Mouse (Mus musculus) frontal cortex, postnatal 14 days (tissue): ENCODE results near the gene Kansl3.

Experiments
- DNase-seq, 2 experiments: peaks; one replicate each; pipeline ENCODE4 v3.0.0; 2022; ENCODE audit warnings: low spot score in 2 of 2

Gene Kansl3

GRCm38 (mm10) chr1:36321829-36322573 lies 47.0 kb downstream of the Kansl3 start:
- no peak for DNase-seq

GRCm38 (mm10) chr1:36321164-36321563 lies 47.8 kb downstream of the Kansl3 start:
- no peak for DNase-seq

GRCm38 (mm10) chr1:36315776-36316100 lies 53.2 kb downstream of the Kansl3 start:
- no peak for DNase-seq

- DNase-seq, result no peak
Observed at GRCm38 (mm10) chr1:36314959-36315775, 53.8 kb downstream of the Kansl3 start.

DNA sequence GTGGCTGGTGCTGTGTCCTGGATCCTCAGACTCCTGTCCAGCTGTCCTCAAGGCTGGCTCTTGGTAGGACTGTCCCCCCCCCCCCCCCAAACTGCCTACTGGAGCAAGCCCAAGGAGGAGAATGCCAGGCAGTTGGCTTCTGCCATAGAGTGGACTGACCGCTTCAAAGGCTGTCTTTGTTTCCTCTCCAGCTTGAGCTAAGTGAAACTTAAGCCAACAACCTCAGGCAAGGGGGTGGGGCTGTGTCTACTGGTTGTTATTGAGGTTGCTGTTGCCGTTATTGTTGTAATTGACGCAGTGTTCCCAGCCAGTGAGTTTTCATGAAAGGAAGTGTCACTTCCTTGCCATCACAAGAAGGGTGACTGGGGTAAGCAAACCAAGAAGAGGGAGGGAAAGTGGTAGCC lies 59.5 kb downstream of the Kansl3 start:
- DNase-seq, result peak; percentile 30 to 58

DNA sequence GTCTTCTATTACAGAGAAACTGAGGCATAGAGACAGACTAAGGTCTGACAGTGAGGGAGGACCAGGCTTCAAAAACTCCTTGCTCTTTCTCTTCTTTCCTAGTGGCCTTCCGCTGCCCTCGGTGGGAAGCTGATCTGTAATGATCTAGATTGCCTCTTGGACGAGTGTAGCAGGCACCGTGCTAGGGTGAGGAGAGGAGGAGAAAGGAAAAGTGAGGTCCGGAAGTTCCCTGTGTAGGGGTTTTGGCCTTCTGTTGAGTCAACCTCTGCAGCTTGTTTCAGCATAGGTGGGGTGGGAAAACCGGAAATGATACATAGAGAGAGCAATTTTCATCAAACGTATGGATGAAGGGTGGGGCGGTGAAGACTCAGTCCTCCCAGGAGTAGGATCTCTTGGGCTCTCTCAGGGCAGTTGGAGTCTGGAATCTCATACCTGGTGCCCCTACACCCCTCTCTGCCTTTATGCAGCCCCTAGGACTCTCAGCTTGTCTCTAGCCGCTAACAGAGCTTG lies 60.0 kb downstream of the Kansl3 start:
- DNase-seq, result no peak

DNA sequence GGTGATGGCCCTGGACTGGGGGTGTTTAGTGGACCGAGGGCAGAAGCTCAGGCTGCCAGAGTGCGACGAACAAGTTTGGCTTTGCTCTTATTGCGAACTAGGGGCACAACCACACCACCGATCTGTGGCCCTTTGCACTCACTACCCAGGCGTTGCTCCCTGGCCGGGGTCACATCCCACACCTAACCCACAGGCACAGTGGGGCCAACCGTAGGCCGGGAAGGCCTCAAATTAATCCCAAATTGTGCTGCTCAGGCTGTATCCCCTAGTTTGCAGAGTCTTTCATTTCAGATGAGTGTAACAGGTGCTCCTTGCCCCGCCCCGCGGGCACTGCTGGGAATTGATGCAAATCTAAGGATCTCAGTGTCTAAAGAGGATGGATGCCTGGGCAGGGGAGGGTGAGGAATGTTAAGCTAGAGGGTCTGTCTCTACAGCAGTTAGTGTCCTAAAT lies 60.5 kb downstream of the Kansl3 start:
- peak in 1 of 2 experiments; percentile 18 for DNase-seq

DNA sequence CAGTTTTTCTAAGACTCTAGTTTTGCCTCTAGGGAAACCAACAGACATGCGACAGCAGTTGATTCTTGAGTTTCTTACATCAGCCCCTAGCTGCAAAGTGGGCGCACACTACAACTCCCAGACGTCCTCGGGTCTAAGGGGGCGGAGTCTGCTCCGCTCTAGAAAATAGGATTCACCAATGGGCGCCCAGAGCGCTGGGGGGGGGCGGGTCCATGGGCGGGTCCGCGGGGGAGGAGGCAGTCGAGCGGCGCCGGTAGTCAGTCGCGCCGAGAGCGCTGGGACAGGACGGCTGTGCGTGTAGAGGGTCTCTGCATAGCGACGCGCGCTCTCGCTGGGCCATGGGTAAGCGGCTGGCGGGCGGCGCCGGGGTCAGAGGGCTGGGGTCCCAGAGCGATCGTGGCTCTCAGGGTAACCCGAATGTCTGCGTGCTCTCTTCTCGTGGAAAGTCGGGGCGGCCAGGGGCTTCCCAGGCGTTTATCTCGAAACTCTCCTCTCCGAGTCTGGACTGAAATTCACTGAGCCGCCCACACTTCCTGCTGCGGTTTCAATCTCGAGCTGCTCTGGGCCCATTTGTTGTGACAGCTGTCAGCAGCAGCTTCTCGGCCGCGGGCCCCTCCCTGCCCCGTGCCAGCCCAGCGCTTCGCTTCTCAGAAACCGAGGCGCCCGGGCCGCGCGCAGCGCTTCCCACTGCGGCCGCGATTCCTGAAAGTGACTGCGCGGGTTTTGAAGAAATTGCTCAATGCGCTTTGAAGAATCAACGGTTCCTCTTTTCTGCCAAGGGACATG lies 61.3 kb downstream of the Kansl3 start, which contains the start of gene Arid5a:
Arid5a (plus strand) TSS at position 239 of the 786 bp plus-strand sequence.
- peak; percentile 78 to 80 for DNase-seq

DNA sequence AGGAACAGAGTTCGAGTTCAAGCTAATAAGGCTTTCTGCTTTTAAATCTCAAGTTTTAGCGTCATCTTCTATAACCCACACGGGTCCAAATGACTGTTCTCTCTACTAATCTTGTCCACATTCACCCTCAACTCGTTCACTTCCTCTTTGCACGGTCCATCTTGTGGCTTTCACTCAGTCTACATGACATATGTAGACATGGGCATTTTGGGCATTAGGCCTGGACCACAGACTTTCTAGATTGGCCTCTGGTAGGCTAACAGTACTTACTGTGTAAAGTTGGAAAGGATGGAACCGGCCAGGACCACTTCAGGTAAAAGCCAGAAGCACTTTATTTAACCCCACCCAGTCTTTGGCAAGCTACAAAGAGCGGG lies 61.9 kb downstream of the Kansl3 start:
- no peak for DNase-seq

DNA sequence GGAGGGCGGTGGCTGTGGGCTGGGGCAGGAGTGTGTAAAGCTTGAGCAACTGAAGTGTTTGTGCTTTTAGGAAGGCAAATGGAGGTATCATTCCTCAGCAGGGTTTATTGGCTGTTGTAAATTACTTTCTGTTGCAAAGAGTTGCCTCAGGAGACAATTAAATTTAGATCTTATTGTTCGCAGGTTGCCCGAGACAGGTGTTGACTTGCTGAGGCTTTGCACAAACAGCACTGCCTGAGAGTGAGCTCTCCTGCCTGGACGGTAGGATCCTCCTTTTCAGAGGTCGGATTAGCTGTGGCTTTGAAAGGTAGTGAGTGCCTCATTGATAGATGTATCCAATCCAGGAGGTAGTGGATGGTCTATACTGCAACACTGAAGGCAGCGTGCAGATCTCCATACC lies 62.9 kb downstream of the Kansl3 start:
- DNase-seq, result no peak

- DNase-seq, result no peak
Observed at GRCm38 (mm10) chr1:36304764-36305163, 64.2 kb downstream of the Kansl3 start.

GRCm38 (mm10) chr1:36303381-36304320 lies 65.3 kb downstream of the Kansl3 start:
- peak; percentile 64 to 75 for DNase-seq

DNA sequence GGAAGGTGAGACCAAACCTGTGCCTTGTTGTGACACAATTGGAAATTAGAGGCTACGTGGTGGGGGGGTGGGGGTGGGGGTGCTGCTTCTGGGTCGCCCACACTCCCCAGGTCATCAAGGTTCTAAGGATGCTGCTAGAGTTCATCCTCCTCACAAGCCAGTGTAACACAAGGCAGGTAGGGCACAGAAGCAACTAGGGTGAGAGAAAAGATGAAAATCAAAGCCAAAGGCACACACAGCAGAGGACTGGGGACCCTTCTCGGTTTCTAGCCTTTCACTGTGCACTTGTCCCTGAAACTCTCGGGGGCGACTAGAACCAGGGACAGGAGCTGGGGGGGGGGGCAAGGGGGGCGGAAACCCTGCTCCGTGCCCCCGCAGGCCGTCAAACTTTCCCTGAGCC lies 66.0 kb downstream of the Kansl3 start:
- no peak for DNase-seq

- no peak for DNase-seq
Observed at GRCm38 (mm10) chr1:36302273-36302672, 66.7 kb downstream of the Kansl3 start.

GRCm38 (mm10) chr1:36300486-36300885 lies 68.5 kb downstream of the Kansl3 start:
- no peak for DNase-seq

DNA sequence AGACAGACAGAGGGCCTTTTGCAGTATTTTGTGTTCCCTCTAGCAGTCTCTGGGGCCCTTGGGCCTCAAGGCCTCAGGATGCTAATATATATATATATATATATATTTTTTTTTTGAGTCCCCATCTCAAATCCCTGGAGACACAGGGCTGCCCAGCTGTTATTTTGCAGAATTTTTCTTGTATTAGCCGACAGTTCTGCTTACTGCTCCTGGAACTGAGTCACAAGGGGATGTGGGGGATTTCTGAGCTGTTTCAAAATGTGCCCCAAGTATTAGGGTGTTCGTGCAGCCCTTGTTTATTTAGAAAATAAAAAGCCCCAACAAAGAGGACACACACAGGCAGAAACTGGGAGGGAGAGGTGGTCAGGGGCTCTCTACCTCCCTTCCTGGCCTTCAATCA lies 69.3 kb downstream of the Kansl3 start:
- DNase-seq, result no peak

- DNase-seq, result no peak
Observed at GRCm38 (mm10) chr1:36299126-36299525, 69.9 kb downstream of the Kansl3 start.

DNA sequence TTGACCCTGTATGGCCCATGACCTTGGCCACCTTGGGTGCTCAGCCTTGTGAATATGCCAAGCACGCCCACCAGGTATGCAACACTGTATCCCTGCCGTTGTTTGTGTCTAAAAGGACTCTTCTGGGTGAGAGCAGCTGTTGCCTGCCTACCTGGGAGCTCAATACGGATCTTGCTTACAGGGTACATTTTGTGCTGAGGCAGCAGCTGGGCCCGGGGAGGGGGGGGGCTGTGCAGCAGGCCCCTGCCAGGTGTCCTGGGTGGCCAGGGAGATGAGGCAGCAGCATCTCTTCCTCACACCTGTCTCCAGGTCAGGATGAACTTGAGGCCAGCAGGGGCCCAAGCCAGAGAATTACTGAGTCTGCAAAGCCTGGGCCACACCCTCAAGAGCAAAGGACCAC lies 70.9 kb downstream of the Kansl3 start:
- no peak for DNase-seq

- no peak for DNase-seq
Observed at GRCm38 (mm10) chr1:36296466-36297149, 72.4 kb downstream of the Kansl3 start.

DNA sequence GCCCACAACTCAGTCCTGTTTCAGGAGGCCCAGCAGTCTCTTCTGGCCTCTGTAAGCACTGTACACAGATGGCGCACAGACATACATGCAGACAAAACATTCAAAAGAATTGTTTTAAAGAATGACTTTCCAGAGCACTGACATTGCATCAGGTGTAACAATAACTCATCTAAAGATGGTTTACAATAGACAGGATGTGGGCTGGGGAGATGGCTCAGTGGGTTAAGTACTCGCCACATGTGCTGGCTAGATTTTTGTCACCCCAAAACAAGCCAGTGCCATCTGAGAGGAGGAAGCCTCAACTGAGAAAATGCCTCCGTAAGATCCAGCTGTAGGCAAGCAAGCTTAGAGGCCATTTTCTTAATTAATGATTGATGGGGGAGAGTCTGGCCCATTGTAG lies 74.6 kb downstream of the Kansl3 start:
- no peak for DNase-seq
